Mouse (Mus musculus) heart, adult 11 months (tissue): ENCODE measurements around the gene Zscan10.

Experiments used
- DNase-seq: peaks from one replicate; pipeline ENCODE4 v3.0.0; 2022

The Zscan10 gene

GRCm38 (mm10) chr17:23600641-23601622 lies at the start of gene Zscan10:
Gene Zscan10 (plus strand): TSS chr17:23600856.
- DNase-seq: no peak

GRCm38 (mm10) chr17:23550856-23551255 lies 49.8 kb upstream of the Zscan10 start:
- DNase-seq: no peak

- DNase-seq: peak; percentile 87
These were observed 49.2 kb upstream of the Zscan10 start for GRCm38 (mm10) chr17:23551416-23551815.

GRCm38 (mm10) chr17:23551963-23552362 lies 48.7 kb upstream of the Zscan10 start:
- DNase-seq: peak; percentile 73

GRCm38 (mm10) chr17:23552896-23553633 lies 47.6 kb upstream of the Zscan10 start:
- peak; percentile 89 for DNase-seq

- no peak for DNase-seq
These were observed 47.0 kb upstream of the Zscan10 start for GRCm38 (mm10) chr17:23553634-23554120.

GRCm38 (mm10) chr17:23554321-23554720 lies 46.3 kb upstream of the Zscan10 start:
- DNase-seq: peak; percentile 79

GRCm38 (mm10) chr17:23555243-23555916 lies 45.3 kb upstream of the Zscan10 start:
- DNase-seq: peak; percentile 89

- no peak for DNase-seq
These were observed 40.9 kb upstream of the Zscan10 start for GRCm38 (mm10) chr17:23559767-23560166.

- peak; percentile 100 for DNase-seq
These were observed 36.9 kb upstream of the Zscan10 start, which contains the start of gene Zfp213 for GRCm38 (mm10) chr17:23563595-23564367. Gene Zfp213 (minus strand): TSS chr17:23564238.

GRCm38 (mm10) chr17:23564368-23564715 lies 36.3 kb upstream of the Zscan10 start:
- no peak for DNase-seq

- no peak for DNase-seq
These were observed 33.9 kb upstream of the Zscan10 start for GRCm38 (mm10) chr17:23566787-23567186.

GRCm38 (mm10) chr17:23568370-23568769 lies 32.3 kb upstream of the Zscan10 start:
- no peak for DNase-seq

- peak; percentile 94 for DNase-seq
These were observed 30.6 kb upstream of the Zscan10 start for GRCm38 (mm10) chr17:23570017-23570416.

- DNase-seq: no peak
These were observed 29.6 kb upstream of the Zscan10 start for GRCm38 (mm10) chr17:23571084-23571483.

GRCm38 (mm10) chr17:23572059-23572458 lies 28.6 kb upstream of the Zscan10 start:
- DNase-seq: no peak

- no peak for DNase-seq
These were observed 26.5 kb upstream of the Zscan10 start for GRCm38 (mm10) chr17:23574130-23574529.

GRCm38 (mm10) chr17:23575951-23576552 lies 24.6 kb upstream of the Zscan10 start:
- peak; percentile 85 for DNase-seq

- no peak for DNase-seq
These were observed 15.9 kb upstream of the Zscan10 start for GRCm38 (mm10) chr17:23584786-23585185.

GRCm38 (mm10) chr17:23585721-23586491 lies 14.8 kb upstream of the Zscan10 start:
- peak; percentile 95 for DNase-seq

GRCm38 (mm10) chr17:23587253-23587652 lies 13.4 kb upstream of the Zscan10 start:
- DNase-seq: no peak
